Mouse (Mus musculus): ENCODE results near the gene Dcaf11. TPM values are rescaled to one million over a fixed set of nuclear protein-coding genes. Genes with fewer than 3 reads are reported as not detected.

Gene Dcaf11
- total and polyA plus RNA-seq, 3 experiments: 24.3 to 37.9 TPM; not detected in 1

GRCm38 (mm10) chr14:55591331-55591891 lies 31.6 kb downstream of the Dcaf11 start, which contains the start of gene Rnf31 (continued):
- TF ChIP-seq ETS1 (IDR thresholded peaks at IDR 0.05; ENCODE audit: low read depth, low read length) (peak; percentile 43), UBTF (IDR thresholded peaks at IDR 0.05; ENCODE audit: borderline replicate concordance, insufficient read depth, low read depth, low read length) (no peak), CTCF (IDR thresholded peaks at IDR 0.05 in 2 of 3, conservative IDR thresholded peaks at IDR 0.05 in 1 of 3; ENCODE audit: control insufficient read depth in 1 of 3, insufficient read depth in 1 of 3, low read depth in 2 of 3, low read length in 3 of 3, poor library complexity in 1 of 3, severe bottlenecking in 1 of 3) (no peak), HCFC1 (IDR thresholded peaks at IDR 0.05; ENCODE audit: low read depth, low read length) (peak; percentile 81), ZC3H11A (IDR thresholded peaks at IDR 0.05; ENCODE audit: low read depth, low read length) (no peak), MYB (IDR thresholded peaks at IDR 0.05; ENCODE audit: low read depth, low read length) (no peak), GATA1 (IDR thresholded peaks at IDR 0.05; ENCODE audit: low read depth, low read length) (no peak)

DNA sequence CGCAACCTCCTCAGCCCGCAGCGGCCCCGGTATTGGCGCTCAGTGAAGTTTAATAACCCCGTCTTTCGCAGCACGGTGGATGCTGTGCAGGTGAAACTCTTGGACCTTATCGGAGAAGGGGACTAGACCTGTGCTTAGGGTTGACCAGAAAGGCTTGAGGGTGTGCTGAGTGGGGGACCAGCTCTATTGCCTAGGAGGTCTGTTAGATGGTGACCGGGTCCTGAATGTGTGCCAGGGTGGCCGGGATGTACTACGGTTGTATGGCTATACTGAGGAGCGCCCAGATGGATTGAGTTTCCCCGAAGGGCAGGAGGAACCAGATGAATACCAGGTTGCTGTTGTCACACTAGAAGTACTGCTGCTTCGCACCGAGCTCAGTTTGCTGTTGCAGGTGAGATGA lies 32.4 kb downstream of the Dcaf11 start:
- H3K27ac ChIP-seq (ENCODE audit: control insufficient read depth, low read depth, low read length): no peak overlapping the region
- H3K36me3 ChIP-seq (ENCODE audit: control insufficient read depth in 1 of 2, insufficient read depth in 2 of 2, low read length in 2 of 2): peaks cover 3 to 15% of the 10 kb centered on the region in 2 experiments; a peak in 3 of 4 replicates
- H3K9me3 ChIP-seq (replicated peaks; ENCODE audit: insufficient read depth, low read length): no peaks in the 10 kb centered on the region
- TF ChIP-seq MAFK (IDR thresholded peaks at IDR 0.05; ENCODE audit: borderline replicate concordance, low read depth, low read length) (no peak), GABPA (IDR thresholded peaks at IDR 0.05; ENCODE audit: low read depth, low read length) (no peak), RCOR1 (IDR thresholded peaks at IDR 0.05; ENCODE audit: low read depth, low read length) (no peak), USF2 (IDR thresholded peaks at IDR 0.05; ENCODE audit: borderline replicate concordance in 1 of 2, insufficient read depth in 1 of 2, low read depth in 1 of 2, low read length in 2 of 2) (no peak), SMC3 (IDR thresholded peaks at IDR 0.05; ENCODE audit: low read depth, low read length) (no peak), ZKSCAN1 (IDR thresholded peaks at IDR 0.05; ENCODE audit: low read depth, low read length) (no peak), MYC (IDR thresholded peaks at IDR 0.05; ENCODE audit: low read depth, low read length) (no peak), CTCF (IDR thresholded peaks at IDR 0.05 in 2 of 3, conservative IDR thresholded peaks at IDR 0.05 in 1 of 3; ENCODE audit: control insufficient read depth in 1 of 3, insufficient read depth in 1 of 3, low read depth in 2 of 3, low read length in 3 of 3, poor library complexity in 1 of 3, severe bottlenecking in 1 of 3) (no peak), HCFC1 (IDR thresholded peaks at IDR 0.05; ENCODE audit: low read depth, low read length) (no peak), NELFE (IDR thresholded peaks at IDR 0.05; ENCODE audit: low read depth, low read length) (no peak), POLR2AphosphoS2 (IDR thresholded peaks at IDR 0.05; ENCODE audit: low read length) (no peak), MAX (IDR thresholded peaks at IDR 0.05; ENCODE audit: low read length) (no peak), ZC3H11A (IDR thresholded peaks at IDR 0.05; ENCODE audit: low read depth, low read length) (no peak), TCF12 (IDR thresholded peaks at IDR 0.05; ENCODE audit: low read depth, low read length) (no peak), MAZ (IDR thresholded peaks at IDR 0.05; ENCODE audit: low read depth, low read length) (no peak), USF1 (IDR thresholded peaks at IDR 0.05; ENCODE audit: low read depth, low read length) (no peak), BHLHE40 (IDR thresholded peaks at IDR 0.05; ENCODE audit: borderline replicate concordance, low read depth, low read length) (no peak)
- no peaks in the 10 kb centered on the region for H3K27me3 ChIP-seq (ENCODE audit: control insufficient read depth in 1 of 2, insufficient read depth in 2 of 2, low read length in 2 of 2)
- peaks cover 24% of the 10 kb centered on the region for H3K79me2 ChIP-seq (ENCODE audit: control insufficient read depth, insufficient read depth, low read length, poor library complexity)
- peak; percentile 46 for DNase-seq (ENCODE audit: low read depth, low spot score)
- H3K4me1 ChIP-seq (ENCODE audit: control insufficient read depth in 1 of 2, insufficient read depth in 2 of 2, low read length in 2 of 2): peaks cover under 1 to 28% of the 10 kb centered on the region in 2 experiments
- H3K4me3 ChIP-seq (ENCODE audit: control insufficient read depth in 1 of 2, insufficient read depth in 1 of 2, low read depth in 2 of 2, low read length in 2 of 2): peak overlapping the region; percentile 73 to 80
- H3K9ac ChIP-seq (ENCODE audit: control insufficient read depth, low read depth, low read length, poor library complexity, severe bottlenecking): peak overlapping the region; percentile 82

Data from MEL (cell line).